Mouse (Mus musculus): ENCODE measurements around the gene Crb1. TPM values are rescaled to one million over a fixed set of nuclear protein-coding genes. Genes with fewer than 3 reads are reported as not detected.
A peak's percentile ranks its signal among the peaks of the same experiment; 100 is the strongest.

The Crb1 gene
- polyA plus RNA-seq, 1 experiment from 2014 or later, result 0.15 TPM

- Histone ChIP-seq H3K4me1 (ENCODE audit: control insufficient read depth, insufficient read depth, low read length) (no peaks in the 10 kb centered on the region; the same call in 1 of the 2 replicates), H3K9ac (ENCODE audit: low read depth, low read length) (no peak overlapping the region), H3K4me3 (ENCODE audit: low read length) (no peak overlapping the region), H3K27me3 (replicated peaks; ENCODE audit: control insufficient read depth, insufficient read depth, low read length) (no peaks in the 10 kb centered on the region), H3K36me3 (ENCODE audit: control insufficient read depth, insufficient read depth, low read length) (no peaks in the 10 kb centered on the region), H3K27ac (ENCODE audit: low read length) (peak overlapping the region; percentile 59), H3K9me3 (ENCODE audit: control insufficient read depth, low read length) (no peaks in the 10 kb centered on the region), H3K4me2 (ENCODE audit: low read depth, low read length) (no peak overlapping the region)
- WGBS, result 26% methylated on average over 7 of the region's 7 CpGs
- peak; percentile 66 for ATAC-seq
Observed at GRCm38 (mm10) chr1:139209796-139210195, 167.1 kb downstream of the Crb1 start.

DNA sequence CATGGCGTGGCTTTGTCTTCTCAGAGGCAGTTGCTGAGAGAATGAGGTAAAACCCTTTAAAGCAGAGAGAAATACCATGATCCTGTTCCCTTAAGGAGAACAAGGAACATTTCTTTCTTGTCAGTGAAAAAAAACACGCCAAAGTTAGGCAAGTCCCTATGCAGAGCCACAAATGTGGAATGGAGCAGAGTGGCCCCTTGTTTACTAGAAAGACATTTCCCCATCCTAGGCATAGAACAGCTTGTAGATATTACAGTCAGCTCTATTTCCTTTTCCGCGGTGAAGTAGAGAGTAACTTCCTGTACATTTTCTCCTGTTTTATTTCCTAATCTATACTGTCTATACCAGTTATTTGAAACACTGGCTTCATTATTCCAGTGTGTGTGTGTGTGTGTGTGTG is 170.6 kb downstream of the Crb1 start:
- 60% methylated on average over 4 of the region's 4 CpGs for WGBS

DNA sequence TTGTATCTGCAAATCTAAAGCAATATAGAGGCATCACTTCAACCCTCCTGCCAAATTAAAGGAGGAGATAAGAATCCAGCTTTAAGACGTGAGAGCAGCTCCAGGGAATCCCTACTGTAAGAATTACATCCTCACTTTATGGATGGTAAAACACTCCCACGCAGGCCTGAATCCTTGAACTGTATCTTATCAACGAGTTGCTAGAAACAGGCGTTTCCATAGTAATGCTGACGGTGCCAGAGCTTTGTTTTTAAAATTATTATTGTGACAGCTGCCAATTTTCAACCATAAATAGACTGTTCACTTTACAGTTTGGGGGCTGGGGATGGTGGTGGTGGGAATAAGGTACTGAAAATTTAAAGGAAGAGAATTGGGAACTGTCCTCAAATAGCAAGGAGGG is 173.9 kb downstream of the Crb1 start:
- ATAC-seq, result no peak
- no peak overlapping the region for H3K27ac ChIP-seq (ENCODE audit: low read length)
- H3K4me1 ChIP-seq (ENCODE audit: control insufficient read depth, insufficient read depth, low read length), result no peaks in the 10 kb centered on the region; the same call in 1 of the 2 replicates
- 42% methylated on average over 5 of the region's 5 CpGs for WGBS
- H3K4me3 ChIP-seq (ENCODE audit: low read length), result no peak overlapping the region
- H3K36me3 ChIP-seq (ENCODE audit: control insufficient read depth, insufficient read depth, low read length), result no peaks in the 10 kb centered on the region
- H3K27me3 ChIP-seq (replicated peaks; ENCODE audit: control insufficient read depth, insufficient read depth, low read length), result no peaks in the 10 kb centered on the region
- no peak overlapping the region for H3K4me2 ChIP-seq (ENCODE audit: low read depth, low read length)
- H3K9me3 ChIP-seq (ENCODE audit: control insufficient read depth, low read length), result no peaks in the 10 kb centered on the region
- no peak overlapping the region for H3K9ac ChIP-seq (ENCODE audit: low read depth, low read length)

More for the DNA sequence above, 170.6 kb downstream of the Crb1 start:
- Histone ChIP-seq H3K9me3 (ENCODE audit: control insufficient read depth, low read length) (no peaks in the 10 kb centered on the region), H3K9ac (ENCODE audit: low read depth, low read length) (no peak overlapping the region), H3K36me3 (ENCODE audit: control insufficient read depth, insufficient read depth, low read length) (no peaks in the 10 kb centered on the region), H3K27me3 (replicated peaks; ENCODE audit: control insufficient read depth, insufficient read depth, low read length) (no peaks in the 10 kb centered on the region), H3K4me3 (ENCODE audit: low read length) (no peak overlapping the region), H3K4me2 (ENCODE audit: low read depth, low read length) (no peak overlapping the region), H3K27ac (ENCODE audit: low read length) (no peak overlapping the region), H3K4me1 (ENCODE audit: control insufficient read depth, insufficient read depth, low read length) (no peaks in the 10 kb centered on the region; the same call in 1 of the 2 replicates)
- no peak for ATAC-seq

DNA sequence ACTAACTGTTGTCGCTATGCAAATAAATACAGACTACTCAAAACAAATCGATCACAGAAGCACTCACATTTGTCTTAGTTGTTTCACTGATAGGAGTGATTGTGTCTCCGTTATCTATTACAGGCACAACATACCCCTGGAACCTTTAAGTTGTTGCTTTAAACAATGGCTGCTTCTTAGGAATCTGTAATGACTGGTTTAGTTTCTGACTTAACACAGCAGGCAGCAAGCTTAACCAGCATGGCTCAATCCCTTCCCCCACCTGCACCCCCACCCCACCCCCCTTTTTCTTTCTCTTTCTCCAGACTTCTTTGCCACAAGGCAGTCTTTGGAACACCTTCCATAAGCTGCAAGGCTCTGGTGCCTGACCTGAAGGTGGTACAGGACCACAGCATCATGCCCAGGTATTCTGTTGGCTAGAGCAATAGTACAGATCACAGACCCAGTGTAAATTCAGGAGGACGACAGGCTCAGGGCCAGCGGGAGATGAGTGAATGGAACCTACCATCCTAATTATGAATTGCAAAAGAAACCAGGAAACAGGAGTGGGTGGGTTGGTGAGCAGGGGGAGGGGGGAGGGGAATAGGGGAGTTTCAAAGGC is 182.4 kb downstream of the Crb1 start:
- Histone ChIP-seq H3K4me2 (ENCODE audit: low read depth, low read length) (no peak overlapping the region), H3K27ac (ENCODE audit: low read length) (no peak overlapping the region), H3K4me1 (ENCODE audit: control insufficient read depth, insufficient read depth, low read length) (no peaks in the 10 kb centered on the region), H3K9me3 (ENCODE audit: control insufficient read depth, low read length) (no peaks in the 10 kb centered on the region), H3K36me3 (ENCODE audit: control insufficient read depth, insufficient read depth, low read length) (no peaks in the 10 kb centered on the region), H3K9ac (ENCODE audit: low read depth, low read length) (no peak overlapping the region), H3K27me3 (replicated peaks; ENCODE audit: control insufficient read depth, insufficient read depth, low read length) (no peaks in the 10 kb centered on the region), H3K4me3 (ENCODE audit: low read length) (no peak overlapping the region)
- no peak for ATAC-seq
- WGBS, result 32% methylated on average over 5 of the region's 5 CpGs

DNA sequence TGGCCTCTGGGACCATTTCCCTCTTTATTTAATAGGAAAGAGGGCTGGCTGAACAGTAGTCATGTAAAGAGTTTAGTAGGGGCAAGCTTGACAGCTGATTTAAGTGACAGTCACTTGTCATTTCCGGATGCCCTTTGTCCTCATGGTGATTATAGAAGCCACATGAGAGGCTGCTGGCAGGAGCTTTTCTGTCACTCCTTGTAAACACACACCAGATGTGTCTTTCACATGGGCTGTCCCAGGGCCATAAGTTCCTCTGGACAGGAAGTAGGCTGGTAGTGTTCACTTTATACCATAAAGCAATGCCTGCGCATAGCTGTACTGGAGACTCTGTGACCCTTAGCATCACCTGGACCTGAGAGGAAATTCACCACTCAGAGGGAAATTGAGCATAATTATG is 182.9 kb downstream of the Crb1 start:
- ATAC-seq, result peak; percentile 65
- no peak overlapping the region for H3K27ac ChIP-seq (ENCODE audit: low read length)
- no peaks in the 10 kb centered on the region for H3K27me3 ChIP-seq (replicated peaks; ENCODE audit: control insufficient read depth, insufficient read depth, low read length)
- no peaks in the 10 kb centered on the region for H3K9me3 ChIP-seq (ENCODE audit: control insufficient read depth, low read length)
- H3K36me3 ChIP-seq (ENCODE audit: control insufficient read depth, insufficient read depth, low read length), result no peaks in the 10 kb centered on the region
- no peak overlapping the region for H3K9ac ChIP-seq (ENCODE audit: low read depth, low read length)
- no peak overlapping the region for H3K4me2 ChIP-seq (ENCODE audit: low read depth, low read length)
- WGBS, result 54% methylated on average over 2 of the region's 2 CpGs
- no peak overlapping the region for H3K4me3 ChIP-seq (ENCODE audit: low read length)
- no peaks in the 10 kb centered on the region for H3K4me1 ChIP-seq (ENCODE audit: control insufficient read depth, insufficient read depth, low read length)

DNA sequence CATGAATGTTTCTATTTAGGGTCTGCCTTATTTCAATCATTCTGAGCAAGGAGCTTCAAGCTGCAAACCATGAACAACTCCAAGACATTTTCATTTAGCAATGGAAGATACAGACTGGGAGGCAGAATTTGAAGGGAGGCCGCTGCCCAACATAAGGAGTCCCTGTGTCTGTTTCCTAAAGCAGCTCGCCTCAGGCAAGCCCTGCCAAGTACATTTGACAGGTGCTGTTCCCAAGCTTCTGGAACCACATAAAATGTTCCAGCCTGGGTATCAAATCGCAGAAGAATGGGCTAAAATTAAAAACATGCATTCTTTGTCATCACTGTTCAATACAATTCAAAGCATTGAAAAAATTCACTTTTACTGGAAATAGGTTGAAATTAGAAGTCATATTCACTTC is 184.3 kb downstream of the Crb1 start:
- Histone ChIP-seq H3K27me3 (replicated peaks; ENCODE audit: control insufficient read depth, insufficient read depth, low read length) (no peaks in the 10 kb centered on the region), H3K4me1 (ENCODE audit: control insufficient read depth, insufficient read depth, low read length) (no peaks in the 10 kb centered on the region), H3K4me3 (ENCODE audit: low read length) (no peak overlapping the region), H3K27ac (ENCODE audit: low read length) (no peak overlapping the region), H3K4me2 (ENCODE audit: low read depth, low read length) (no peak overlapping the region), H3K36me3 (ENCODE audit: control insufficient read depth, insufficient read depth, low read length) (no peaks in the 10 kb centered on the region), H3K9me3 (ENCODE audit: control insufficient read depth, low read length) (no peaks in the 10 kb centered on the region), H3K9ac (ENCODE audit: low read depth, low read length) (no peak overlapping the region)
- ATAC-seq, result no peak
- WGBS, result 76% methylated on average over 3 of the region's 3 CpGs

DNA sequence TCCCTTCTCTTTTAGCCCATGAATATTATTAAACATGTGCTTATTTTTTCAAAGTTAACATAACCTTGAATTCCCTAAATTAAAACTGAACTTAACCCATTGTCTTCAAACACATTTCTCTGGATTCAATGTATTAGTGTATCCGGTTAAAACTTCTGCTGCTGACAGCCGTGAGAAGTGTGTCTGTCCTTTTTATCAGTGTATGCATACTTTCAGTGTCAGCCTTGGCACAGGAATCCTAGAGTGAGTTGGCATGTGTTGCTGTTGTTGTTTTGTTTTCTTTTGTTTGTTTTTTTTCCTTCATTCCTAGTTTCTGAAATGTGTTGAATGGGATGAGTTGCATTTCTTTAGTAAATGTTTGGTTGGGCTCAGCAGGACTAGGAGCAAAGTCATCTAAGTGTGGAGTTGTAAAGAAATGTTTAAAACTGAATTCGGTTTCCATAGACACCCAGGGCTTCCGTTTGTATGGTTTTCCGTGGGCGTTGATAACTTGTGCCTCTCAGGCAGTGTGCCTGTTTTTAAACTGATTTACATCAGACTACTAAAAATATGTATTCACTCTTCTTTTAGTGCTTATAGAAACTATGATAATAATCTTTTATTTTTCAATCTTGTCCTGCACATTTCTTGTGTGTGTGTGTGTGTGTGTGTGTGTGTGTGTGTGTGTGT is 196.3 kb downstream of the Crb1 start:
- no peak for ATAC-seq

GRCm38 (mm10) chr1:139179707-139180106 is 197.2 kb downstream of the Crb1 start:
- ATAC-seq, result no peak
- H3K4me1 ChIP-seq (ENCODE audit: control insufficient read depth, insufficient read depth, low read length), result no peaks in the 10 kb centered on the region; the same call in 1 of the 2 replicates
- H3K9me3 ChIP-seq (ENCODE audit: control insufficient read depth, low read length), result no peaks in the 10 kb centered on the region
- H3K27me3 ChIP-seq (replicated peaks; ENCODE audit: control insufficient read depth, insufficient read depth, low read length), result no peaks in the 10 kb centered on the region
- H3K9ac ChIP-seq (ENCODE audit: low read depth, low read length), result no peak overlapping the region
- H3K4me2 ChIP-seq (ENCODE audit: low read depth, low read length), result no peak overlapping the region
- H3K36me3 ChIP-seq (ENCODE audit: control insufficient read depth, insufficient read depth, low read length), result no peaks in the 10 kb centered on the region
- no peak overlapping the region for H3K4me3 ChIP-seq (ENCODE audit: low read length)
- 82% methylated on average over 1 of the region's 1 CpGs for WGBS
- no peak overlapping the region for H3K27ac ChIP-seq (ENCODE audit: low read length)

More for the DNA sequence above, 196.3 kb downstream of the Crb1 start:
- Histone ChIP-seq H3K4me1 (ENCODE audit: control insufficient read depth, insufficient read depth, low read length) (no peaks in the 10 kb centered on the region; the same call in 1 of the 2 replicates), H3K9ac (ENCODE audit: low read depth, low read length) (no peak overlapping the region), H3K36me3 (ENCODE audit: control insufficient read depth, insufficient read depth, low read length) (no peaks in the 10 kb centered on the region), H3K27me3 (replicated peaks; ENCODE audit: control insufficient read depth, insufficient read depth, low read length) (no peaks in the 10 kb centered on the region), H3K4me3 (ENCODE audit: low read length) (no peak overlapping the region), H3K4me2 (ENCODE audit: low read depth, low read length) (no peak overlapping the region), H3K9me3 (ENCODE audit: control insufficient read depth, low read length) (no peaks in the 10 kb centered on the region), H3K27ac (ENCODE audit: low read length) (no peak overlapping the region)
- 44% methylated on average over 6 of the region's 6 CpGs for WGBS

- H3K4me2 ChIP-seq (ENCODE audit: low read depth, low read length), result no peak overlapping the region
- WGBS, result 50% methylated on average over 3 of the region's 3 CpGs
- H3K4me3 ChIP-seq (ENCODE audit: low read length), result no peak overlapping the region
- no peak overlapping the region for H3K9ac ChIP-seq (ENCODE audit: low read depth, low read length)
- H3K4me1 ChIP-seq (ENCODE audit: control insufficient read depth, insufficient read depth, low read length), result no peaks in the 10 kb centered on the region
- peak; percentile 36; the same call in 1 of the 2 replicates for ATAC-seq
- no peaks in the 10 kb centered on the region for H3K27me3 ChIP-seq (replicated peaks; ENCODE audit: control insufficient read depth, insufficient read depth, low read length)
- no peaks in the 10 kb centered on the region for H3K36me3 ChIP-seq (ENCODE audit: control insufficient read depth, insufficient read depth, low read length)
- no peaks in the 10 kb centered on the region for H3K9me3 ChIP-seq (ENCODE audit: control insufficient read depth, low read length)
- peak overlapping the region; percentile 73 for H3K27ac ChIP-seq (ENCODE audit: low read length)
Observed at GRCm38 (mm10) chr1:139174058-139174832, 202.7 kb downstream of the Crb1 start.

All from intestine, embryonic 16.5 days (tissue).